Mouse (Mus musculus): ENCODE measurements around the gene Btbd9.

DNA sequence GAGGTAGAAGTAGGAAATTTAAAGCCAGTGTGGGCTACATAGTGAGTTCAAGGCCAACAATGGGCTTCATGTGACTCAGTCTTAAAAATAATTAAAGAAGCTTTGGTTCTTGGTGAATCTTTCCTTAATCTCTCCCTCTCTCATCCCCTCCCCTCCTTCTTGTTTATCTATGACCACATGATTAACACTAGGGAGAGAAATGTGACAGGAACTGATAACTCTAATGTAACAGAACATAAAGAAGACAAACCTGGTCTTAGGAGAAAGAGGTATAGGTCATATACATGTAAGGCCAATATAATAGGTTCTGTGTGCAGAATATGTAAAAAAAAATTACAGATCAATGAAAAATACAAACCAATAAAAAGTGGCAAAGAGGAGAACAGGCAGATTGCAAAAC lies 37.1 kb upstream of the Btbd9 start:
- no peak for TF ChIP-seq EP300 (IDR thresholded peaks at IDR 0.05)
- TF ChIP-seq CTCF (IDR thresholded peaks at IDR 0.05): no peak
